Mouse (Mus musculus) urinary bladder, postnatal 4 days (tissue): ENCODE results near the gene Eef1e1.
"Not testable (repeated sequence)": the region's sequence is repeated elsewhere in the genome, so short reads cannot be mapped to it uniquely, and the experiment has no call there.

Experiments
- DNase-seq, 2 experiments: peaks; one replicate each; pipeline ENCODE4 v3.0.0; 2021 to 2022; ENCODE audit warnings: low spot score in 2 of 2

Gene Eef1e1

DNA sequence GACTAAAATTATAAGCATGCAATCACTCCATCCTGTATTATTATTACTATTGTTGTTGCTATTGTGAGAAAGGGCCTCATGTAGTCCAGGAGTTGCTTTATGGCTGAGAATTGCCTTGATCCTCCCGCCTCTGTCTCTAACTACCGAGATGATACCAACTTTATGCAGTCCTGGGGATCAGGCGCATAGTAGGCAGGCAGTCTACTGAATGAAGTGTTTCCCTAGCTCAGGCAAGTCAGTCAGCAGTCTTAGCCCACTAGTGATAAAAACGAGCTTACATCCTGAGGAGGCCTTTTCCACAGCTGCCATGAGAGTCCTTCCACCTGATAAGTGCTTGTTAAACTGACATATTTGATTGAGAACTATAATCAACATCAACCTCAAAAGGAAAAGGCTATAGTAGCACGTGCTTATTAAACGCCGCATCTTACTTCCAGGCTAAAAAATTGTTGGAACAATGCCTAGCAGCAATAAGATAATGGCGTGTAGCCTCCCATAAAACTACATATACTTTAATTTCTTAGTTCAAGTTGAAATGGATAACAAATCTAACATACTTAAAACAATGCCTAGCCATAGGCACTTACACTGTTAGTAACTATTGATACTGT lies 34.5 kb downstream of the Eef1e1 start:
- DNase-seq: no peak

DNA sequence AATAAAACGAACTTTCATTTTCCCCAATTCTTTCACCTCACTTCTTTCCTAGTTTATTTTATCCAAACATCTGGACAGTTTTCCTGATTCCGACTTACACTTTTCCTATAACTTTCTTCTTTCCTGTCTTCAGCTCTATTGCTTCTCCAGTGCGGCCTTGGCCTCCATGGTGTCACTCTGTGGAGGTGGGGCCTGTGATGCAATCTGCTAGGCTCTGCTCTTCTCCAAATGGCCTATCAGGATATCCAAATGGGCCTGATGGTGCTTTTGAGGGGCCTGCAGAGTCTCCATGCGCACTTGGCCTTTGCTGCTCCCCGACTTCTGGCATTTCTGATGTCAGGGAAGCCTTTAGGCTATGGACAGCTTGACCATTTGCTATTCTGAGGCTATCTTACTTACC lies 35.6 kb downstream of the Eef1e1 start:
- no peak for DNase-seq

DNA sequence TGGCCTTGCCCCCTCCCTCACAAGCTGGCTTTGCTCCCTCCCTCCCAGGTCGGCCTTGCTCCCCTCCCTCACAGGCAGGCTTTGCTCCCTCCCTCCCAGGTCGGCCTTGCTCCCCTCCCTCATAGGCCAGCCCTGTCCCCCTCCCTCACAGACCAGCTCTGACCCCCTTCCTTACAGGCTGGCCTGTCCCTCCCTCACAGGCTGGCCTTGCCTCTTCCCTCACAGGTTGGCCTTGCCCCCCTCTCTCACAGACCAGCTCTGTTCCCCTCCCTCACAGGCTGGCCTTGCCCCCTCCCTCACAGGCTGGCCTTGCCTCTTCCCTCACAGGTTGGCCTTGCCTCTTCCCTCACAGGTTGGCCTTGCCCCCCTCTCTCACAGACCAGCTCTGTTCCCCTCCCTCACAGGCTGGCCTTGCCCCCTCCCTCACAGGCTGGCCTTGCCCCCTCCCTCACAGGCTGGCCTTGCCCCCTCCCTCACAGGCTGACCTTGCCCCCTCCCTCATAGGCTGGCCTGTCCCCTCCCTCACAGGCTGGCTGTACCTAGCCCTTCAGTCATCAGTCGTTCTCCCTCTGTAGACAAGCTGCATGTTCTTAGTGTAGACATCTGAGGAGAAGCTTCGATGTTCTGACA lies 40.7 kb downstream of the Eef1e1 start:
- not testable (repeated sequence) for DNase-seq

DNA sequence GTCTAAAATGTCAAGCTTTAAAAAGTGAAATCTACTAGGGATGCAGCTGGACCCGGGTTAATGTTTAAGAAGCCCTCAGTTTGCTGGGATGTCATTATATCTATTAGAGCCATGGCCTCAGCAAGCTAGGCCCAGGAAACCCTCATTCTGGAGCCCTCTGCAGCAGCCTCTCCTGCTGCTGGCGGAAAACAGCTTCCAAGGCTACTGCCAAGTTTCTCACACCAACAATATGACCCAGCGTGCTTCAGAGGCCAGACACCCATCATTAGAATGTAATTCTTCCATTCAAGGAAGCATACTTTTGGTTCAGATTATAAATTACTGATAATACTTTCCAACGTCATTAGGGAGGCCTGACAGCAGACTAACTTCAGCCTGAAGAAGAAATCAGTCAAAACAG lies 42.0 kb downstream of the Eef1e1 start:
- no peak for DNase-seq

DNA sequence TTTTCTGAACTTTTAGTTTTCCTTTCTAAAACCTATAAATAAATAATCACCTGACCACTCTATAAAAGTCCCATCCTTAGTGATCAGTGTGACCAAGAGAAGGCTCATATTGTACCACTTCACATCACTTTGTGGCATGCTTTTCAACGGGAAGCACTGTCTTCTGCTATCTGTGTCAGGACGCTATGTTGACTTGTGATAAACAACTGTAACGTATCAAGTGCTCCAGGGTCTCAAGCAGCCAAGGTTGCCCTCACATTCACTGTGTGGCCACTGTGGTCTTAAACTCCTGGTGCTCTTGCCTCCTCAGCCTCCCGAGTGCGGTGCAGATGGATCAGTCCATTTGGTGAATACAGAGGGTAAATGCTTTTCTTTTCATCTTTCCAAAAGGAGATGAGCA lies 43.2 kb downstream of the Eef1e1 start:
- DNase-seq: no peak

DNA sequence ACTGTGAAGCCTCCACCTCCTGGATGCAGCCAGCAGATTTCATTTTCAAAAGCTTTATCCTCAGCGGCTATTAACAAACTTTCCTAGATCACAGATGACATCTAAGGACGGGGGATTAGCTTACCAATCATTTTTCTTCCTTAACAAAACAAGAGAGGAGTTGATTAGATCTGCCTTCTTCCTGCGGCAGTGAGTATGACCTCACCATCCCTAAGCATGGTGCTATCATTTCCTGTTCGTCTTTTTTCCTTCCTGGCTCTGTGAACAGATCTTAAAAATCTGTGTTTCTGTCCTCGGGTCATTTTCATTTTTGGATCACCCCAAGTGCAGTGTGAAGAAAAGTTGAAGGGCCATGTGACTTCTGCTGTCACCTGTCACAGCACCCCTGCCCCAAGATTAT lies 44.6 kb downstream of the Eef1e1 start:
- no peak for DNase-seq

DNA sequence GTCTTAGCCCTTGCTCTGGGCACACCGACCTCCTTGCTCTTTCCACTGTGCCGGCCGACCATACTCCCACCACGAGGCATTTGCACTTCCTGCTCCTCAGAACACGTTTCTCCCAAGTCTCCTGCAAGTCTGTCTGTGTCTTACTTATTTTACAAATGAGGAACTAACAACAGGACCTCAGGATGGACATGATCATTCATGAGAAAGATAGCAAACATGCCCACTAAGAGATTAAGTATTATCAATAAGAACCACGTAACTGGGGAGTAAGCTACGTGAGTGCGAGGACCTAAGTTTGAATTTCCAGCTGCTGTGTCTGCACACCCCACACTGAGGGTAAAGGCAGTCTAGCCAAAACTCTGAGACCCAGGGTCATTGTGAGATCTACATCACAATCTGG lies 45.3 kb downstream of the Eef1e1 start:
- DNase-seq: no peak

DNA sequence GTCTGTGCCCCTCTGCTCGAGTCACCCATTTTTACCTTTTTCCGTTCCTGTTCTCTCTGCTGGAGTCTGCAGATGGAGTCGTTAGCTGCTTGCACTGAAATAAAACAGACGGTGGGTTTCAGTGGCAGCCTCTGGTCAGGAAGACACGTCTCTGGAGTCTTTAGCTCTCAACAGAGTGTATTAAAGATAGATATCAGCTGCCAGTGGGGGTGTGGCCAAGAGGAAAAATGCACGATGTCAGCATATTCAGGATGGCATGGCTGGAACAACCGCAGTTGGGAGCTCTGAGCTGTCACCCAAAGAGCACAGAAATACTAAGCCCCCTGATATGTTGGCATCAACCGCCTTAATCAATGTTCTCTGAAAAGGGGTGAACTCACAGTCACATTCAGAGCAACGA lies 46.2 kb downstream of the Eef1e1 start:
- no peak for DNase-seq

DNA sequence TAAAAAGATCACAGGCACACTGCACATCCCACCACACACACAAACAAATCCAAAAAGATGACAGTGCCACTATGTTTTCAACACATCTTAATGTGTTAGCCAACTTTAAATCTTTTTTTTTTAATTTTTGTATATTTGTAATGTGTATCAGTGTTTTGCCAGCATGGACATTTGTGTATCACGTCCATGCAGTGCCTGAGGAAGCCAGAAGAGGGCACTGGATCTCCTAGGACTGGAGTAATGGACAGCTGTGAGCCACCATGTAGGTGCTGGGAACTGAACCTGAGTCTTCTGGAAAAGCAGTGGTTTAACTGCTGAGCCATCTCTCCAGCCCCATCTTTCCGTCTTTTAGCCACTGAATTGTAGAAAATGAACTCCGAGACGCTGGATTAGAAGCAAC lies 46.7 kb downstream of the Eef1e1 start:
- DNase-seq: no peak

DNA sequence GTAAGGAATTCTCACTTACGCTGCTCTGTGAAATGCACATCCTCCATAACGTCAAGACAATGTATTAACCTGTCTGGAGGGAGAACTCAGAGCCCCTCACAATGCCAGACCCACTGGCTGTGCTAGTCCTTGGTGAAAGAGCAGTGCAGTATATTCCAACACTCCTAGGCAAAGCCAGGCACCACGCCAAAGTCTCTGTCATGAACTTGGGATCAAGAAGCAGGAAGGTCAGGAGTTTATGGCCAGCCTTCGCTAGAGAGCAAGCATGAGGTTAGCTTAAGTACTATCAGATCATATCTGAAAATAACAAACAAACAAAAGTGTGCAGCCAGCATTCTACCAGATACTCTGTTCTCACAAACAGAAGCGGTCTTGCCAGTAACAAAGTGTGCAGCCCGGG lies 48.5 kb downstream of the Eef1e1 start:
- DNase-seq: no peak

DNA sequence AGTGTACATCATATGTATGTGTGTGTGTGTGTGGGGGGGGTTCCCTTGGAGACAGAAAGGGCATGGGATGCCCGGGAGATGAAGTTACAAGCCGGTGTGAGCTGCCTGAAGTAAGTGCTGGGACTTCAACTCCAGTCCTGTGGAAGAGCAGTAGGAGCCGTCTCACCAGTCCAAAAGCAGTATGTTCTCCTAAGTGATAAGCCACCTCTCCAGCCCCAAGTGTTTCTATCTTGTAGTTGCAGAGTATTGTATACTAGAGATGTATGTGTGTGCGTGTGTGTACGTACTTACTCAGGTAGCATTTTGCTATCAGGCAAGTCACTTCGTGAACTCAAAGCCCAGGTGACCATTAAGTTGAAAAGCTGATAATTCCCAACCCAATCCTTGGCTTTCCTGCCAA lies 51.7 kb downstream of the Eef1e1 start:
- DNase-seq: no peak

DNA sequence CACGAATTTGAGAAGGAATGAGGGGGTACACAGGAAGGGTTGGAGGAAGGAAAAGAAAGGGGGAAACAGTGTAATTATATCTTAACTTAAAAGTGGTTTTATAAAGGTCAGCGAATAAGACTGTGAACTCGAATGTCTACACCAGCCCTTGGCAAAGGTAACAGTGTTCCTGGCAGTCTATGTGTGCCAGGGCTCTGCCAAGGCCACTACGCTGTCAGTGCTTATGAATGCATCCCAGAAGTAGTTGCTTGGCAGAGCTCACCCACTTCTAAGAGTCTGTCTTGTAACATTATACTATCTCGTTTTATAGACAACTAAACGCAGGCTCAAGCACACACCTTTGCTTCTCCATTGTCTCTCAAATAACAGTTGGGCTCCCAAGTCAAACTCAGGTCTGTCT lies 53.5 kb downstream of the Eef1e1 start:
- no peak for DNase-seq

DNA sequence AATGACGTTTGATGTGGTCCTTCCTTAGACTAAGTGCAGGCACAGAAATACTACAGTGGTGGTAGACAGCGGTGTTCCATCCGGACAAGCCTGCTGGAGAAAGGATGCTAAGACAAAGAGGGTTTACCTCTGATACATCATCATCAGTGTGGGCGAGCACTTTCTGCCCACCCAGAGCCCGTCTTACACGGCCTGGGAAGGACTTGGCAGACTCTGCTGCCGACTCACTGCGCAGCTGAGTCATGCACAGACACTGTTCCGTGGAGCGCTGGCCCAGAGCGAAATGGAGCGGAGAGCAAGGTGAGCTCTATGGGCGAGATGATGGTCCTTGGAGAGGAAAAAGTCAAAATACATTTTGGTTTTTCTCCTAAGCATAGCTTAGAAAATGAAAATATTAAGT lies 55.9 kb downstream of the Eef1e1 start:
- DNase-seq: no peak

DNA sequence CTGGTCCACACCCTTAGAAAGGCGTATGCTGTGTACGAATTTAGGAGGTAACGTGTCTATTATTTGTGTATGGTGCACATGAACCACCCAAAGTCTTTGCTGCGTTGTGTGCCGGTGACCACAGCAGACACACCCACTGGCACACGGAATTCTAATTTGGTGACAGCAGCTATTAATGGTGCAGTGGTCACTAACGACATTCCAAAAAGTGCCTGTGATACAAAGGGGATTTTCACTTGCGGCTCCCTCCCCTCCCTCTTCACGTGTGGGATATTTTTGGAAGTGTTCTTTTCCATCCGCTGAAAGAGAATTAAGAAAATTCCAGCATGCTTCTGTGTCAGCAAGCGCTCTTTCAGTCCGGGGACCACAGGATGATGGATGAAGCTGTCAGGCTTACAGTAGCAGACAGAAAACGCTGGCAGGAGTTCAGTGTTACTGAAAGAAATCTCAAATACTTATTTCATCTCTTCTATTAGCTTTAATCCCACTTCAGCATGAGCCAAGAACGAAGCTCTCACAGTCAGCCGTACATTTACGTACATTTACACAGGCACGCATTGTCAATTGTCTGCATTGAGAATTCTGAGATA lies 56.5 kb downstream of the Eef1e1 start:
- DNase-seq: no peak

DNA sequence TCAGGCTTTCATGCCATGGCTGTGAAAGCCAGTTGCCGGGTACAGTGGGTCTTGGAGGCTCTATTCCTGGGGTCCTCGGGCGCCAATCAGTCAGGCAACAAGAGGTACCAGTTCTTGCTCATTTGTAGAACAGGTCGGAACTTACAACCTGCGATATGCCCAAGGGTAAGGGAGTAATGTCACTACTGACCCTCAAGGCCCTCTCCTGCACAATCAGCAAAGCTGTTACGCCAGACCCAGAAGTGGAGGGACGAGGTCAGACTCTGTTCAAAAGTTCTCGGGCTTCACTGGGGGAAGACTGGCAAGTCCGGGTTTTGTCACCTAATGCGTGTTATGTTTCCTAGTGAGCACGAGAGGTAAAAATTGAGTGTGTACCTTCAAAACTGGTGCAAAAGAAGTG lies 58.0 kb downstream of the Eef1e1 start:
- no peak for DNase-seq

DNA sequence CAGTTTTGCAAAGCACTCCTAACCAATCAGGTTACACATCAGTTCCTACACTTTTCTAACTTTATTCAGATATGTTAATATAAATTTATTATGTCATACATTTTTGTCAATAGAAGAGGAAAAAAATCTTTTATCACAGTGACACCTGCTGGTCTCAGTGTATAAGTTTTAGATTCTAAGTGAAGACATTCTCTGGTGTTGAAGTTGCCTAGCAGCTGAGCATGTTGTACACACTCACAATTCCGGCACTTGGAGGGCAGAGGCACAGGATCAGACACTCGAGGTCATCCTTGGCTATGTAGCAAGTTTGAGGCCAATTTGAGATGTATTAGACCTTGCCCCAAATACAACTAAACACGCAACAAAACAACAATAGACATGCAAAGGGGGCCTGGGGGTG lies 61.8 kb downstream of the Eef1e1 start:
- no peak for DNase-seq

DNA sequence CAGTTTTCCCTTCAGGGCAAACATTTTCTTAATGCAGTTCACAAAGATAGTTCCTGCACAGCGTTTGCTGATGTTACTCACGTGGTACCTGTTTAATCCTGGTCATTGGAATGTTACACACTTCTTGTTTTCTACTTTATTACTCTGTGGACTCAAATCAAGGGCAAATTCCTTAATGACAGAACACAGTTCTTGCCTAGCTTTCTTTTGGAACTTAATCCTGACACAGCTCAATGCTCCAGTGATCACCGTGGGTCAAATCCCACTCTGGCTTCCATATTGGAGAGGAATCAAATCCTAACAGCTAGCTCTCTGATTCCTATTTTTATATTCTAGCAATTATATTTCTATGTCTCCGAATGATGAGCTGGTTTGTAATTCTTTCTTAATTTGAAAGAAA lies 62.4 kb downstream of the Eef1e1 start:
- no peak for DNase-seq
